Mouse (Mus musculus): ENCODE data around the gene Fgl2.

DNA sequence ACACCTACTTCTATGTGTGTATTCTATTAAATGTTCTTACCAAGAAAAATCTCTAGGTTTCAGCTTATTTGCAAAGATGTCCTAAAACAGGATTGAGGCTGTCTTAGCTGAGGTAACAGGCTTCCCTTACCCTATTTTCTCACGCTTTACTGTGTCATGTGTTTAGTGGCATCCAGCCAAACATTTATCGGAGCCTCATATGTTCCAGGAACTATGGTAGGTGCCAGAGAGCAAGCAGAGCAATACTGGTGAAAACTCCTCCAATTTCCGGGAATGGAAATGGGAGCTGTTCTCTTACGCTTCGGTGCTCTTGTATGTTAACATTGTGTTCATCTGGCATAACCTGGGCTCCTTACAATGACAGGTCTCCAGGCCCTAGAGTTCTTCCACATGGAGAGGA lies 40.8 kb upstream of the Fgl2 start:
- TF ChIP-seq POLR2A (IDR thresholded peaks at IDR 0.05; ENCODE audit: borderline replicate concordance, extremely low read depth, low read depth, low read length) (no peak), CTCF (IDR thresholded peaks at IDR 0.05; ENCODE audit: insufficient read depth, low read length) (no peak)
